Comparison of ENCODE assay signal across 7 mouse cellular contexts in genomic region chr6:90712486-90713480, GRCm38 (mm10).
A peak's percentile ranks its signal among the peaks of the same experiment; 100 is the strongest.
DNase-seq lines count a peak whose midpoint lies in the region; ATAC-seq and TF ChIP-seq lines count a peak whose summit lies in the region.

No protein-coding gene starts in this region.

- DNase-seq in G1E (ENCODE audit: low spot score) = peak; percentile 43
- DNase-seq in Muller cell, postnatal 12 days (ENCODE audit: inconsistent ontology term) = peak; percentile 74
- DNase-seq in kidney, postnatal 14 days = peak; percentile 75
- DNase-seq in lung, postnatal 4 days = peak; percentile 73 to 84
- DNase-seq in stomach, postnatal 0 days (ENCODE audit: low spot score) = peak; percentile 66
- DNase-seq in embryo, embryonic 10.5 days (ENCODE audit: low spot score) = no peak

- peaks cover 33% of the 10 kb centered on the region for H3K4me1 ChIP-seq in G1E (ENCODE audit: insufficient read depth, low read depth, low read length)
- peaks cover 91% of the 10 kb centered on the region for H3K4me1 ChIP-seq in heart, embryonic 15.5 days (replicated peaks)
- H3K4me1 ChIP-seq in stomach, postnatal 0 days (replicated peaks; ENCODE audit: control insufficient read depth, insufficient read depth) = peaks cover 36% of the 10 kb centered on the region

- 56% methylated on average over 8 of the region's 8 CpGs for WGBS in heart, embryonic 15.5 days
- 38% methylated on average over 8 of the region's 8 CpGs for WGBS in stomach, postnatal 0 days

- no peak for TF ChIP-seq EP300 in stomach, postnatal 0 days (optimal IDR thresholded peaks at IDR 0.05)

- no peaks in the 10 kb centered on the region for H3K9me3 ChIP-seq in G1E (replicated peaks)
- no peaks in the 10 kb centered on the region for H3K9me3 ChIP-seq in heart, embryonic 15.5 days (replicated peaks)
- H3K9me3 ChIP-seq in stomach, postnatal 0 days (ENCODE audit: control insufficient read depth, low read length) = no peaks in the 10 kb centered on the region

- peak overlapping the region; percentile 54 for H3K27ac ChIP-seq in heart, embryonic 15.5 days
- peak overlapping the region; percentile 49 for H3K27ac ChIP-seq in stomach, postnatal 0 days (replicated peaks)

- peaks cover 36% of the 10 kb centered on the region for H3K36me3 ChIP-seq in G1E (replicated peaks)
- H3K36me3 ChIP-seq in heart, embryonic 15.5 days = no peaks in the 10 kb centered on the region
- H3K36me3 ChIP-seq in stomach, postnatal 0 days (ENCODE audit: control insufficient read depth, insufficient read depth, low read length) = no peaks in the 10 kb centered on the region

- no peak overlapping the region for H3K9ac ChIP-seq in heart, embryonic 15.5 days
- no peak overlapping the region for H3K9ac ChIP-seq in stomach, postnatal 0 days (ENCODE audit: low read length)

- no peak overlapping the region for H3K4me3 ChIP-seq in G1E (ENCODE audit: low read depth, low read length)
- no peak overlapping the region for H3K4me3 ChIP-seq in heart, embryonic 15.5 days
- no peak overlapping the region for H3K4me3 ChIP-seq in stomach, postnatal 0 days (ENCODE audit: low read depth, low read length)

- TF ChIP-seq CTCF in G1E (IDR thresholded peaks at IDR 0.05; ENCODE audit: low read depth, low read length) = no peak
- TF ChIP-seq CTCF in stomach, postnatal 0 days (IDR thresholded peaks at IDR 0.05; ENCODE audit: low read depth) = no peak

- no peak overlapping the region for H3K4me2 ChIP-seq in heart, embryonic 15.5 days
- no peak overlapping the region for H3K4me2 ChIP-seq in stomach, postnatal 0 days (replicated peaks; ENCODE audit: low read depth)

- H3K27me3 ChIP-seq in G1E (ENCODE audit: insufficient read depth, low read length) = no peaks in the 10 kb centered on the region
- H3K27me3 ChIP-seq in heart, embryonic 15.5 days = no peaks in the 10 kb centered on the region
- no peaks in the 10 kb centered on the region for H3K27me3 ChIP-seq in stomach, postnatal 0 days (ENCODE audit: control insufficient read depth, insufficient read depth, low read length)

- no peak for ATAC-seq in G1E (ENCODE audit: extremely low read depth, insufficient number of reproducible peaks, low FRiP score, poor library complexity, severe bottlenecking)
- no peak for ATAC-seq in heart, embryonic 15.5 days (replicated peaks; ENCODE audit: insufficient number of reproducible peaks, insufficient read depth, low FRiP score, low read depth)
- ATAC-seq in stomach, postnatal 0 days (ENCODE audit: low FRiP score, low TSS enrichment) = peak; percentile 65
